Mouse (Mus musculus) embryonic fibroblast, embryonic 13.5 days (primary cell): Measurements from ENCODE around the gene Fthl17b. TPM values are rescaled to one million over a fixed set of nuclear protein-coding genes. Genes with fewer than 3 reads are reported as not detected.
"Not testable (repeated sequence)": the region's sequence is repeated elsewhere in the genome, so short reads cannot be mapped to it uniquely, and the experiment has no call there.

Experiments used
- H3K27ac ChIP-seq: 2 replicates; pipeline ENCODE4 v1.5.1; 2012; ENCODE audit warnings: low read length, control low read depth, inconsistent platforms; ENCODE audit not compliant: insufficient read depth
- H3K4me1 ChIP-seq: 2 replicates; pipeline ENCODE4 v1.6.1; 2011; ENCODE audit warnings: low read length; ENCODE audit not compliant: control insufficient read depth, insufficient read depth
- H3K4me3 ChIP-seq: 2 replicates; pipeline ENCODE4 v1.5.1; 2011; ENCODE audit warnings: mild to moderate bottlenecking, control low read depth, low read length; ENCODE audit not compliant: insufficient read depth
- CTCF ChIP-seq: IDR thresholded peaks from 2 replicates; pipeline ENCODE4 v1.5.1; 2011; ENCODE audit warnings: mild to moderate bottlenecking, control low read depth, low read length, moderate library complexity, borderline replicate concordance; ENCODE audit not compliant: insufficient read depth
- POLR2A ChIP-seq: IDR thresholded peaks from 2 replicates; pipeline ENCODE4 v1.6.1; 2011; ENCODE audit warnings: low read depth, mild to moderate bottlenecking, control low read depth, low read length, moderate library complexity
- polyA plus RNA-seq: library from polyadenylated mRNA; stranded (reverse); fragments of >200 nt; gene quantifications from 2 replicates; pipeline ENCODE4 v1.2.4, GENCODE M21; 2011; ENCODE audit warnings: low read depth; ENCODE audit not compliant: missing spikeins, insufficient read length

Gene Fthl17b
- polyA plus RNA-seq: not detected in 2 replicates

DNA sequence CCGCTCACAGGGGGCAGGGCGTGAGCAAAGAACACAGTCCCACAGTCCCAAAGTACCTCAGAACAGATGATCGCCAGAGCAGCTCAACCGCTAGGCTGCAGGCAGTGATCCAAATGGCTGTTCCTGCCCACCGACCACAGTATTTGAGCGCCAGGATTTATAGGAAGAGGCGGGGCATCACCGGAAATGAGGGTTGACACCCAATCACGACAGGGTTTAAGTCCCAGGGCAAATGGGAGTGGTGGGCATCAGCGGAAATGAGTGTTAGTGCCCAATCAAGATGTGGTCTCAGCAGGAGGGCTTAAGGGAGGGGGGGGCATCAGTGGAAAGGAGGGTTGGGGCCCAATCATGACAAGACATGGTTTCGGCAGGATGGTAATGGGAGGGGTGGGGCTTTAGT, at the start of gene Fthl17b:
Fthl17b (minus strand) TSS at position 101 of the 400 bp plus-strand sequence.
- not testable (repeated sequence) for H3K27ac ChIP-seq, H3K4me1 ChIP-seq

GRCm38 (mm10) chrX:8986655-8987054, 23.9 kb upstream of the Fthl17b start, which contains the start of gene Fthl17d:
TSS of gene Fthl17d (minus strand) at chrX:8986755.
- not testable (repeated sequence) for H3K4me3 ChIP-seq, H3K4me1 ChIP-seq, H3K27ac ChIP-seq

More for the DNA sequence above, at the start of gene Fthl17b:
- not testable (repeated sequence) for H3K4me3 ChIP-seq

- H3K4me3 ChIP-seq, H3K27ac ChIP-seq, H3K4me1 ChIP-seq: not testable (repeated sequence)
Measured at GRCm38 (mm10) chrX:8976459-8976858, 13.7 kb upstream of the Fthl17b start, which contains the start of gene Fthl17c. TSS of gene Fthl17c (minus strand) at chrX:8976559.

DNA sequence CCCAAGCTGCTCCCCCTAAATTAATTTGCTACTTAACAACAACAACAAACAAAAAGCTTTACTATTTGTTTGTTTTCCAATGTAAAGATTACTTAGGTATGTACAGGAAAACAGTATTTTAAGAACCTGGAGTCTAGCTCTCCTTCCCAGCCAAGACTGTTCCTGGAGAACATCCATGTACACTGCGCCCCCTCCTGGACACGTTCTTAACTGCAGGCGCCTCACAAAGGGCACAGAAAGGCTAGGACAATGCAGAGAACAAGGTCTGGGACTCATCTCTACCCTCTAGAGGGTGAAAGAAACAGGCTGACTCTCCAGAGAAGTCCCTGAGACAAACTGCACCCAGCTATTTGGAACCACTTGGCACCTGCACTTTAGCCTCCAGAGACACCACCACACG, 1.8 kb upstream of the Fthl17b start:
- H3K4me3 ChIP-seq, H3K4me1 ChIP-seq, H3K27ac ChIP-seq: not testable (repeated sequence)

GRCm38 (mm10) chrX:8948130-8948805, 14.5 kb downstream of the Fthl17b start:
- H3K4me1 ChIP-seq, H3K4me3 ChIP-seq, H3K27ac ChIP-seq: not testable (repeated sequence)
- peak; percentile 73 for TF ChIP-seq CTCF

GRCm38 (mm10) chrX:8944041-8944440, 18.7 kb downstream of the Fthl17b start:
- TF ChIP-seq POLR2A (no peak), CTCF (no peak)
- H3K4me1 ChIP-seq: no peaks in the 10 kb centered on the region
- no peak overlapping the region for H3K27ac ChIP-seq
- H3K4me3 ChIP-seq: no peak overlapping the region

DNA sequence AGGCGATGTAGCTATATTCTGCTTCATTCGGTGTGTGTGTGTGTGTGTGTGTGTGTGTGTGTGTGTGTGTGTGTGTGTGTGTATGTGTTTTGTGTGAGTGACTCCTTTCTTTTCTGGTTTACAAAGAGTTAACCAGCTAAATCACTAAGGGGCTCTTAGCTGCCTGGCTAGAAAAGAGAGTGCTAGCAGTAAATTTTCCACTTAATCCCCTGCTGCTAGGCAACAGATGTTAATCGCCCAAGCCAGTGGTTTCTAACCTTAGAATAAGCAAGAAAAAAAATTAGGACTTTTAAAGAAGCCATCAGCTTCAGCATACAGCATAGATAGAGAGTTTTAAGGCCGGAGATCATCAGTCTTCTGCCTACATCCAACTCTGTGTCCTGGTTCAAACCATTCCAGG, 35.5 kb downstream of the Fthl17b start:
- H3K4me3 ChIP-seq: no peak overlapping the region
- H3K27ac ChIP-seq: no peak overlapping the region
- no peaks in the 10 kb centered on the region for H3K4me1 ChIP-seq
- TF ChIP-seq CTCF (no peak), POLR2A (no peak)

GRCm38 (mm10) chrX:8921813-8922607, 40.8 kb downstream of the Fthl17b start:
- Histone ChIP-seq H3K4me1 (no peaks in the 10 kb centered on the region), H3K4me3 (no peak overlapping the region), H3K27ac (no peak overlapping the region)
- TF ChIP-seq POLR2A (no peak), CTCF (no peak)

DNA sequence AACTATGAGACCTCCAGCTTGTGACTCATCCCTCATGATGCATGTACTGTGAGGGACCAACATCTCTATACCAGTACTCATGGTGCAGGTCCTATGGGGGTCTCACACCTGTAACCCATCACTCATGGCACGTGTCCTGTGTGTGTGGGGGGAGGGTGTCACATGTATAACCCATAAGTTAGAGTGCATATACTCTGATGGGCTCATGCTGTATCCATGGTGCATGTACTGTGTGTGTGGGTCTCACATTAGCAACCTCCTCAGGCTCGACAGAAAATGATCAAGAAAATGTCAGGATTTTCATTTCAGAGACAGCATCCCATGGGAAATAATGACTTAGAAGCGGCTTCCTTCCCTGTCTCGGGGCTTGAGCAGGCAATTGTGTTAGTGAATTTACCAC, 41.7 kb downstream of the Fthl17b start:
- TF ChIP-seq POLR2A (no peak), CTCF (no peak)
- Histone ChIP-seq H3K27ac (no peak overlapping the region), H3K4me3 (no peak overlapping the region), H3K4me1 (no peaks in the 10 kb centered on the region; the same call in 1 of the 2 replicates)

Other genes with a start within 250 kb of the Fthl17b start
- gene Ssx9, start 214.5 kb downstream of the Fthl17b start, polyA plus RNA-seq: not detected in 2 replicates
- not detected in 2 replicates for gene Ssxb5, start 159.3 kb downstream of the Fthl17b start, polyA plus RNA-seq
- not detected in 2 replicates for gene Gm6592, start 119.0 kb downstream of the Fthl17b start, polyA plus RNA-seq
- gene Gm5751, start 88.7 kb downstream of the Fthl17b start, polyA plus RNA-seq: not detected in 2 replicates
- 2.7 and 4.3 TPM in 2 replicates for gene B630019K06Rik, start 70.6 kb downstream of the Fthl17b start, polyA plus RNA-seq
- gene Fthl17c, start 13.6 kb upstream of the Fthl17b start, polyA plus RNA-seq: not detected in 2 replicates
- gene Fthl17d, start 23.8 kb upstream of the Fthl17b start, polyA plus RNA-seq: not detected in 2 replicates
- not detected in 2 replicates for gene Fthl17e, start 70.5 kb upstream of the Fthl17b start, polyA plus RNA-seq
- not detected in 2 replicates for gene Fthl17f, start 100.0 kb upstream of the Fthl17b start, polyA plus RNA-seq
- not detected in 2 replicates for gene 4930402K13Rik, start 141.6 kb upstream of the Fthl17b start, polyA plus RNA-seq
- gene Lancl3, start 236.9 kb upstream of the Fthl17b start, polyA plus RNA-seq: 2.9 and 5.3 TPM in 2 replicates